ENCODE assay signal across 8 mouse cellular contexts in genomic region chr7:70359791-70360581, GRCm38 (mm10). TPM values are rescaled to one million over a fixed set of nuclear protein-coding genes. Genes with fewer than 3 reads are reported as not detected.
DNase-seq lines count a peak whose midpoint lies in the region; ATAC-seq and TF ChIP-seq lines count a peak whose summit lies in the region.

No protein-coding gene starts in this region.

- H3K27me3 ChIP-seq in lung, embryonic 14.5 days (ENCODE audit: insufficient read depth, low read length): no peaks in the 10 kb centered on the region
- peaks cover 51% of the 10 kb centered on the region for H3K27me3 ChIP-seq in heart, embryonic 14.5 days (ENCODE audit: control insufficient read depth, insufficient read depth, low read length)
- H3K27me3 ChIP-seq in neural tube, embryonic 14.5 days (ENCODE audit: control insufficient read depth, insufficient read depth, low read length): no peaks in the 10 kb centered on the region

- under 1% methylated on average over 69 of the region's 75 CpGs for WGBS in lung, embryonic 14.5 days
- WGBS in heart, embryonic 14.5 days: under 1% methylated on average over 74 of the region's 75 CpGs
- WGBS in neural tube, embryonic 14.5 days: under 1% methylated on average over 75 of the region's 75 CpGs

- peak overlapping the region; percentile 100 for H3K27ac ChIP-seq in lung, embryonic 14.5 days (ENCODE audit: low read depth)
- peak overlapping the region; percentile 95 for H3K27ac ChIP-seq in brown adipose tissue, adult 24 weeks (replicated peaks; ENCODE audit: low read depth, low read length)
- peak overlapping the region; percentile 75 to 97 for H3K27ac ChIP-seq in heart, embryonic 14.5 days (replicated peaks in 1 of 2; ENCODE audit: control insufficient read depth in 1 of 2, insufficient read depth in 1 of 2, low read depth in 2 of 2, low read length in 2 of 2)
- H3K27ac ChIP-seq in neural tube, embryonic 14.5 days (ENCODE audit: low read depth, low read length): peak overlapping the region; percentile 97

- peaks cover 53% of the 10 kb centered on the region for H3K36me3 ChIP-seq in lung, embryonic 14.5 days (ENCODE audit: insufficient read depth)
- H3K36me3 ChIP-seq in heart, embryonic 14.5 days (ENCODE audit: control insufficient read depth, insufficient read depth, low read length): peaks cover 8% of the 10 kb centered on the region; the same call in 1 of the 2 replicates
- H3K36me3 ChIP-seq in neural tube, embryonic 14.5 days (ENCODE audit: control insufficient read depth, insufficient read depth, low read length): peaks cover 5% of the 10 kb centered on the region; the same call in 1 of the 2 replicates

- H3K9ac ChIP-seq in lung, embryonic 14.5 days: peak overlapping the region; percentile 100
- H3K9ac ChIP-seq in heart, embryonic 14.5 days (ENCODE audit: low read length): peak overlapping the region; percentile 89
- H3K9ac ChIP-seq in neural tube, embryonic 14.5 days (replicated peaks; ENCODE audit: low read depth, low read length): peak overlapping the region; percentile 94

- peak overlapping the region; percentile 69 for H3K4me2 ChIP-seq in lung, embryonic 14.5 days
- peak overlapping the region; percentile 86 for H3K4me2 ChIP-seq in heart, embryonic 14.5 days (ENCODE audit: low read length)
- peak overlapping the region; percentile 89 for H3K4me2 ChIP-seq in neural tube, embryonic 14.5 days (ENCODE audit: low read depth, low read length)

- no peak for TF ChIP-seq CTCF in lung, embryonic 14.5 days (IDR thresholded peaks at IDR 0.05; ENCODE audit: low read depth)

- H3K4me3 ChIP-seq in lung, embryonic 14.5 days (ENCODE audit: low read depth, low read length): peak overlapping the region; percentile 96
- peak overlapping the region; percentile 92 for H3K4me3 ChIP-seq in brown adipose tissue, adult 24 weeks (ENCODE audit: insufficient read depth, low read depth, low read length)
- H3K4me3 ChIP-seq in heart, embryonic 14.5 days (ENCODE audit: control insufficient read depth in 1 of 2, insufficient read depth in 1 of 2, low read depth in 1 of 2, low read length in 2 of 2): peak overlapping the region; percentile 73 to 82
- peak overlapping the region; percentile 86 for H3K4me3 ChIP-seq in neural tube, embryonic 14.5 days (ENCODE audit: low read depth, low read length)

- peak; percentile 58 for DNase-seq in lung, embryonic 14.5 days
- DNase-seq in lung, postnatal 36 days: no peak
- DNase-seq in kidney, postnatal 36 days: peak; percentile 54 to 70
- DNase-seq in T-cell, adult 2 months (ENCODE audit: low spot score): no peak
- DNase-seq in urinary bladder, postnatal 14 days (ENCODE audit: low spot score): no peak

- ATAC-seq in lung, embryonic 14.5 days (ENCODE audit: insufficient read depth): no peak
- no peak for ATAC-seq in heart, embryonic 14.5 days (ENCODE audit: insufficient number of reproducible peaks, insufficient read depth, low FRiP score, low read depth)
- ATAC-seq in neural tube, embryonic 14.5 days (ENCODE audit: low read depth): no peak

- H3K4me1 ChIP-seq in lung, embryonic 14.5 days (ENCODE audit: insufficient read depth): peaks cover 12% of the 10 kb centered on the region
- H3K4me1 ChIP-seq in brown adipose tissue, adult 24 weeks (ENCODE audit: control insufficient read depth, insufficient read depth, insufficient read length, low read length): peaks cover 16% of the 10 kb centered on the region
- H3K4me1 ChIP-seq in heart, embryonic 14.5 days (ENCODE audit: control insufficient read depth in 2 of 2, insufficient read depth in 2 of 2, low read length in 2 of 2): peaks cover 2 to 6% of the 10 kb centered on the region in 2 experiments; a peak in 1 of 4 replicates
- H3K4me1 ChIP-seq in neural tube, embryonic 14.5 days (ENCODE audit: control insufficient read depth, insufficient read depth, low read length): 0 out of 2 replicates have a peak, but pooled peaks cover 5% of the 10 kb centered on the region

- H3K9me3 ChIP-seq in lung, embryonic 14.5 days (ENCODE audit: low read depth, low read length): no peaks in the 10 kb centered on the region
- H3K9me3 ChIP-seq in heart, embryonic 14.5 days (ENCODE audit: control insufficient read depth, low read length): no peaks in the 10 kb centered on the region
- no peaks in the 10 kb centered on the region for H3K9me3 ChIP-seq in neural tube, embryonic 14.5 days (ENCODE audit: control insufficient read depth, low read length)

RNA-seq across cellular contexts. Expression of gene Nr2f2, which starts 6.5 kb away (rescaled TPM):
- 142 and 146 TPM in 2 replicates for polyA plus RNA-seq in lung, embryonic 14.5 days (2014; fragmentation: Nextera tagmentation; extraction: Ambion mirVana)
- polyA plus RNA-seq in brown adipose tissue, adult 24 weeks (2012; ENCODE audit: insufficient read depth, insufficient read length, missing spikeins): 10.5 and 14.5 TPM in 2 replicates
- 28.3 and 32.5 TPM in 2 replicates for polyA plus RNA-seq in heart, embryonic 14.5 days (2014; fragmentation: Nextera tagmentation; extraction: Ambion mirVana)
- polyA plus RNA-seq in neural tube, embryonic 14.5 days (2014; fragmentation: Nextera tagmentation; extraction: Ambion mirVana): 72.9 and 89.2 TPM in 2 replicates

Comparison
In these comparisons a context has a peak if more than half of its experiments do, and no peak if none do; other contexts are left out.
1. DNase-seq: peak in lung, embryonic 14.5 days (single experiment) and kidney, postnatal 36 days (2 of 2); none in lung, postnatal 36 days (single experiment), T-cell, adult 2 months (single experiment) and urinary bladder, postnatal 14 days (single experiment).
2. Peak in every context shown above with its lines, with median percentiles within 50 percentile points of each other: H3K27ac ChIP-seq, H3K4me2 ChIP-seq, H3K4me3 ChIP-seq and H3K9ac ChIP-seq.